Mouse (Mus musculus) myocyte (in vitro differentiated cells): ENCODE results near the gene Kif5c.

Source experiments
- CEBPB ChIP-seq: IDR thresholded peaks from 2 replicates; pipeline ENCODE4 v1.6.1; 2011; ENCODE audit warnings: mild to moderate bottlenecking, moderate library complexity; ENCODE audit not compliant: poor library complexity, insufficient read depth, severe bottlenecking
- E2F4 ChIP-seq: IDR thresholded peaks from one replicate; pipeline ENCODE4 v1.6.1; 2011; ENCODE audit warnings: mild to moderate bottlenecking, control low read depth, moderate library complexity; ENCODE audit not compliant: insufficient read depth
- MAX ChIP-seq: IDR thresholded peaks from one replicate; pipeline ENCODE4 v1.6.1; 2011; ENCODE audit warnings: low read depth, mild to moderate bottlenecking, control low read depth
- MYOD1 ChIP-seq, 3 experiments: IDR thresholded peaks; one replicate each; pipeline ENCODE4 v1.6.1; 2011; ENCODE audit warnings: control low read depth in 2 of 3, low read depth in 2 of 3, mild to moderate bottlenecking in 2 of 3, moderate library complexity in 1 of 3; ENCODE audit not compliant: insufficient read length in 2 of 3, control insufficient read depth in 1 of 3
- POLR2A ChIP-seq: IDR thresholded peaks from one replicate; pipeline ENCODE4 v1.6.1; 2011; ENCODE audit warnings: low read depth, mild to moderate bottlenecking, control low read depth, moderate library complexity; ENCODE audit not compliant: insufficient read length
- POLR2AphosphoS2 ChIP-seq: IDR thresholded peaks from one replicate; pipeline ENCODE4 v1.6.1; 2011; ENCODE audit warnings: low read depth, control low read depth; ENCODE audit not compliant: insufficient read length
- REST ChIP-seq: IDR thresholded peaks from one replicate; pipeline ENCODE4 v1.6.1; 2011; ENCODE audit warnings: mild to moderate bottlenecking, control low read depth, moderate library complexity; ENCODE audit not compliant: insufficient read depth, insufficient read length
- SRF ChIP-seq: IDR thresholded peaks from one replicate; pipeline ENCODE4 v1.6.1; 2011; ENCODE audit warnings: low read depth; ENCODE audit not compliant: control insufficient read depth, insufficient read length
- TCF12 ChIP-seq: IDR thresholded peaks from one replicate; pipeline ENCODE4 v1.6.1; 2011; ENCODE audit warnings: mild to moderate bottlenecking, control low read depth; ENCODE audit not compliant: poor library complexity, insufficient read depth, severe bottlenecking
- TCF3 ChIP-seq: IDR thresholded peaks from one replicate; pipeline ENCODE4 v1.6.1; 2011; ENCODE audit warnings: low read depth, control low read depth; ENCODE audit not compliant: insufficient read length
- USF1 ChIP-seq: IDR thresholded peaks from one replicate; pipeline ENCODE4 v1.6.1; 2011; ENCODE audit warnings: low read depth, mild to moderate bottlenecking, control low read depth, moderate library complexity

DNA sequence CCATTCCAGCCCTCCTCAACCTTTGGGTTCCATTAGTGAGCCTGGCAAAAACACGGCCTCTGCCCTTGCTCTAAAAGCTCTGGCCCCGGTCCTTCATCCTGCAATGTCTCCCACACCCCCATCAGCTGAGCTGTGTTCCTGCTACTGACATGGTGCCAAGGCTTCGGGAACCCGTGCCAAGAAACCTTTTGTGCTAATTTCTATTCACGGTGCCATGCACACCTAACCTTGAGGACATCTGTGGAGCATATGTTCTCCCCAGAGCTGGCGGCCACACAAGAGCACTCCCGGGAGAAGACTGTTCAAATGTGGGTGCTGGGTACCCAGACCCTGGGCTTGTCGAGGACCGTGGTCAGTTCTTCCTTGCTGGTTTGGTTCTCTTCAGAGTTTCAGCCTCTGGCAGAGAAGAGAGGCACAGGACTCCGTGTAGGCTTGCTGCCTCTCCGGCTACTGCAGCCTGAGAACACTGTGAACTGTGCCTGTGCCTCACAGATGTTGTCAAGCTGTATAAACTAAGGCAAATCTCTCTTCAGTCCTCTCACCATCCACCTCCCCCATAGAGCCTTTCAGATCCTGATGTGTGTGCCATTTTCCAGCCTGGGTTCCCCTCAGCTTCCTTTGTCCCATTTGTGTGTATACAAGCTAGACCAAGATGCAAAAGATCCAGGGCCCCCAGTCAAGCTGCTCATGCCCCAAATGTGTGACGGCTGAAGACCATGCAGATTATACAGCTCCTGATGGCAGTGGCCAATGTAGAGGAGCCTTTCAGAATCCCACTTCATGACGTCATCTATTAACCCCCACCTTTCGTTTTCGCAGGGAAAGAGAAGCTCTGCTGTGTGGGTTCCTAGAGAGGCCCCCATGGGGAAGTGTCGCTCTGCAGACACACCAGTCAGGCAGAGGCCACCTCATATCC, 49.0 kb upstream of the Kif5c start:
- TF ChIP-seq POLR2A (no peak), TCF12 (no peak), E2F4 (no peak), MYOD1 (IDR thresholded peaks at IDR 0.05; ENCODE audit: control insufficient read depth in 1 of 3, insufficient read length in 2 of 3, low read depth in 2 of 3) (no peak), TCF3 (no peak), MAX (no peak), SRF (no peak), REST (no peak), CEBPB (no peak), USF1 (no peak), POLR2AphosphoS2 (no peak)
